Mouse (Mus musculus): ENCODE results near the gene Scn2b. TPM values are rescaled to one million over a fixed set of nuclear protein-coding genes. Genes with fewer than 3 reads are reported as not detected.

Scn2b gene
- polyA plus RNA-seq, 1 experiment = 0.58 TPM

DNA sequence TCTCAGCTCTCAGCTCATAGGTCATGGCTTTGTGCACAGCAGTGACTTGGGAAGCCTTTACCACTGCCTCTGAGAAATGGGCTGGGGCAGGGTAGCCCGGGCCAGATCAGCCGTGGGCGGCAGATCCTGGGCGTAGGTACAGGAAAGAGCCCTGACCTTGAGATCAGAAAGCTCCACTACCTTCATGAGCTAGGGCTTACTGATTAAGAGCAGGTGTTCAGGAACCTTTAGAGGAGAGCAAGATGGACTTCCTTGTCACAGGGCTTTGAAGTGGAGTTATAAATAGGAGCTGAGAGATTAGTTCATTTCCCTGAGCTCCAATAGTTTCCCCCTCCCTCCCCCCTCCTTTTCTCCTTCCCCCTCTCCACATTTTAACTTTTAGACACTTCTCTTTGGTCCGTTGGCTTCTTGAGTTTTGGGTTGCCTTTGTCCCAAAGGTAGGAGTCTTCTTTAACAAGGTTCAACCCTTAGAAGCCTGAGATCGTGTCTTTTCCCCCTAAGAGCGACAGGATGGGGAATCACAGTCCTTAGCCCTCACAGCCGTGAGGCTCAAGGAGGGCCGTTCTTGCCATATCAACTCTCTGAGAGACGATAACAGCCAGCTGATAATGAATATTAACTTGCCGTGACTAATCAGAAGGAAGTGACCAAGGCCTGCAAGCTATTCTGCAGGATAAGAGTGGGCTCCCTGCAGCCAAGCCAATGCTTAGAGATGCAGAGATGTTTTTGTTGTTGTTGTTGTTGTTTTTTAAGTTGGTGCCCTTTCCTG, 14.2 kb upstream of the Scn2b start:
- H3K27ac ChIP-seq (ENCODE audit: insufficient read depth, low read depth, low read length) = no peak overlapping the region
- 62% methylated on average over 11 of the region's 11 CpGs for WGBS
- DNase-seq = no peak

DNA sequence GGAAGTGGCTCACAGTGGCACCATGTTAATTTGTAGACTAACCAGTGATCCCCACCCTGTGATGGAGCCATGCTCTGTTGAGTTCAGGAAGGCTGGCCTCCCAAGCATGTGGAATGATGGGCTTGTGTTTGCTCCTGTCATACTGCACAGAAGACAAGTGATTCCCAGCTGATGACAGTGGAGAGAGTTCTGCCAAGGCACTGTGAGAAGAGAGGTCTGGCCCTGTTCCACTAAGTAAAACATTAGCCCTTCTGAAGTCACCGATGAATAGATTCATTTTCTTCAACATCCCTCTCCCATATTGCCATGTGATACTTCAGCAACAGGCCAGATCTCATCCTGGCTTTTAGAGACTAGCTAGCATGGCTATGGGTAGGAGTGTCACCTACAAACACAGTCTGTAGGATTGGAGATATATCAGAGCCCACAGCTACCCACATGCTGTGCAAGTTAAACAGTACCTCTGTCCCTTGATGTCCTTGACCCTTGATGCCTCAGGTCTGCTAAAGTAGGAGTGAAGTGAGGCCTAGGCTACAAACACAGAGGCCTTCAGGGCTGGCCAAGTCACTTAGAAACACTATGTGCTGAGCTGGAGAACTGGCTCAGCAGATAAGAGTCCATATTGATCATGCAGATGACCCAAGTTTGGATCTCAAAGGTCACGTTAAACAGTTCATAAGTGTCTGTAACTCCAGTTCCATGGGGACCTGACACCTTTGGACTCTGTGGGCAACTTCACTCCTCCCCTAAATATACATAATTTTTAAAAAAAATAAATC, 11.8 kb upstream of the Scn2b start:
- DNase-seq = peak; percentile 81
- Histone ChIP-seq H3K27me3 (replicated peaks; ENCODE audit: control insufficient read depth, insufficient read depth, low read length) (no peaks in the 10 kb centered on the region), H3K27ac (ENCODE audit: insufficient read depth, low read depth, low read length) (no peak overlapping the region), H3K4me1 (ENCODE audit: control insufficient read depth, insufficient read depth, low read length) (no peaks in the 10 kb centered on the region), H3K4me3 (ENCODE audit: insufficient read depth, low read depth, low read length) (no peak overlapping the region), H3K36me3 (ENCODE audit: control insufficient read depth, insufficient read depth, low read length) (no peaks in the 10 kb centered on the region)
- WGBS = 57% methylated on average over 2 of the region's 2 CpGs
- TF ChIP-seq POLR2A (IDR thresholded peaks at IDR 0.05; ENCODE audit: low read depth, low read length) (no peak), CTCF (conservative IDR thresholded peaks at IDR 0.05; ENCODE audit: insufficient read depth, insufficient read length, low read depth, low read length) (no peak)

More for the DNA sequence above, 14.2 kb upstream of the Scn2b start:
- H3K36me3 ChIP-seq (ENCODE audit: control insufficient read depth, insufficient read depth, low read length) = no peaks in the 10 kb centered on the region
- no peaks in the 10 kb centered on the region for H3K27me3 ChIP-seq (replicated peaks; ENCODE audit: control insufficient read depth, insufficient read depth, low read length)
- no peak overlapping the region for H3K4me3 ChIP-seq (ENCODE audit: insufficient read depth, low read depth, low read length)
- no peaks in the 10 kb centered on the region for H3K4me1 ChIP-seq (ENCODE audit: control insufficient read depth, insufficient read depth, low read length)
- TF ChIP-seq CTCF (conservative IDR thresholded peaks at IDR 0.05; ENCODE audit: insufficient read depth, insufficient read length, low read depth, low read length) (no peak), POLR2A (IDR thresholded peaks at IDR 0.05; ENCODE audit: low read depth, low read length) (no peak)

GRCm38 (mm10) chr9:45115706-45116105, 1.9 kb upstream of the Scn2b start:
- TF ChIP-seq CTCF (conservative IDR thresholded peaks at IDR 0.05; ENCODE audit: insufficient read depth, insufficient read length, low read depth, low read length) (no peak), POLR2A (IDR thresholded peaks at IDR 0.05; ENCODE audit: low read depth, low read length) (no peak)
- Histone ChIP-seq H3K4me1 (ENCODE audit: control insufficient read depth, insufficient read depth, low read length) (no peaks in the 10 kb centered on the region), H3K4me3 (ENCODE audit: insufficient read depth, low read depth, low read length) (peak overlapping the region; percentile 33; the same call in 1 of the 2 replicates), H3K27me3 (replicated peaks; ENCODE audit: control insufficient read depth, insufficient read depth, low read length) (no peaks in the 10 kb centered on the region; the same call in 1 of the 2 replicates), H3K27ac (ENCODE audit: insufficient read depth, low read depth, low read length) (no peak overlapping the region), H3K36me3 (ENCODE audit: control insufficient read depth, insufficient read depth, low read length) (no peaks in the 10 kb centered on the region)
- WGBS = 12% methylated on average over 14 of the region's 14 CpGs
- DNase-seq = peak; percentile 31

GRCm38 (mm10) chr9:45116819-45117218, 763 bp upstream of the Scn2b start:
- TF ChIP-seq POLR2A (IDR thresholded peaks at IDR 0.05; ENCODE audit: low read depth, low read length) (no peak), CTCF (conservative IDR thresholded peaks at IDR 0.05; ENCODE audit: insufficient read depth, insufficient read length, low read depth, low read length) (no peak)
- WGBS = 71% methylated on average over 9 of the region's 9 CpGs

GRCm38 (mm10) chr9:45118552-45118951, 970 bp downstream of the Scn2b start:
- no peak overlapping the region for H3K27ac ChIP-seq (ENCODE audit: insufficient read depth, low read depth, low read length)
- H3K4me3 ChIP-seq (ENCODE audit: insufficient read depth, low read depth, low read length) = no peak overlapping the region
- no peak for TF ChIP-seq POLR2A (IDR thresholded peaks at IDR 0.05; ENCODE audit: low read depth, low read length)
- TF ChIP-seq CTCF (conservative IDR thresholded peaks at IDR 0.05; ENCODE audit: insufficient read depth, insufficient read length, low read depth, low read length) = no peak
- no peaks in the 10 kb centered on the region for H3K4me1 ChIP-seq (ENCODE audit: control insufficient read depth, insufficient read depth, low read length)
- no peaks in the 10 kb centered on the region; the same call in 1 of the 2 replicates for H3K27me3 ChIP-seq (replicated peaks; ENCODE audit: control insufficient read depth, insufficient read depth, low read length)
- WGBS = 36% methylated on average over 10 of the region's 10 CpGs
- H3K36me3 ChIP-seq (ENCODE audit: control insufficient read depth, insufficient read depth, low read length) = no peaks in the 10 kb centered on the region
- DNase-seq = no peak

More at GRCm38 (mm10) chr9:45116819-45117218, 763 bp upstream of the Scn2b start:
- H3K4me3 ChIP-seq (ENCODE audit: insufficient read depth, low read depth, low read length) = no peak overlapping the region
- no peak overlapping the region for H3K27ac ChIP-seq (ENCODE audit: insufficient read depth, low read depth, low read length)
- H3K4me1 ChIP-seq (ENCODE audit: control insufficient read depth, insufficient read depth, low read length) = no peaks in the 10 kb centered on the region
- no peaks in the 10 kb centered on the region for H3K36me3 ChIP-seq (ENCODE audit: control insufficient read depth, insufficient read depth, low read length)
- H3K27me3 ChIP-seq (replicated peaks; ENCODE audit: control insufficient read depth, insufficient read depth, low read length) = no peaks in the 10 kb centered on the region; the same call in 1 of the 2 replicates
- no peak for DNase-seq

- no peak overlapping the region for H3K27ac ChIP-seq (ENCODE audit: insufficient read depth, low read depth, low read length)
- DNase-seq = no peak
- no peaks in the 10 kb centered on the region for H3K4me1 ChIP-seq (ENCODE audit: control insufficient read depth, insufficient read depth, low read length)
- no peaks in the 10 kb centered on the region; the same call in 1 of the 2 replicates for H3K27me3 ChIP-seq (replicated peaks; ENCODE audit: control insufficient read depth, insufficient read depth, low read length)
- no peaks in the 10 kb centered on the region for H3K36me3 ChIP-seq (ENCODE audit: control insufficient read depth, insufficient read depth, low read length)
- WGBS = 95% methylated on average over 8 of the region's 8 CpGs
- TF ChIP-seq POLR2A (IDR thresholded peaks at IDR 0.05; ENCODE audit: low read depth, low read length) = no peak
- TF ChIP-seq CTCF (conservative IDR thresholded peaks at IDR 0.05; ENCODE audit: insufficient read depth, insufficient read length, low read depth, low read length) = no peak
- no peak overlapping the region for H3K4me3 ChIP-seq (ENCODE audit: insufficient read depth, low read depth, low read length)
Measured at GRCm38 (mm10) chr9:45119316-45119953, 1.9 kb downstream of the Scn2b start.
